Mouse (Mus musculus): ENCODE data around the gene Klrb1.
"Not testable (repeated sequence)": the region's sequence is repeated elsewhere in the genome, so short reads cannot be mapped to it uniquely, and the experiment has no call there.

Gene Klrb1

GRCm38 (mm10) chr6:128722959-128723358 lies at the start of gene Klrb1:
Gene Klrb1, minus strand, starts transcription at chr6:128723059.
- TF ChIP-seq POU5F1 (IDR thresholded peaks at IDR 0.05; ENCODE audit: borderline replicate concordance, low read length) (no peak), CTCF (conservative IDR thresholded peaks at IDR 0.05; ENCODE audit: low read length) (no peak), NANOG (IDR thresholded peaks at IDR 0.05; ENCODE audit: borderline replicate concordance, low read length) (no peak)
- Histone ChIP-seq H3K9me3 (ENCODE audit: low read length) (peaks cover 32% of the 10 kb centered on the region), H3K4me3 (replicated peaks; ENCODE audit: low read length) (no peak within 1 kb of the TSS), H3K36me3 (ENCODE audit: insufficient read depth, low read length) (no peaks in the 10 kb centered on the region), H3K4me1 (replicated peaks; ENCODE audit: low read depth, low read length) (no peaks in the 10 kb centered on the region), H3K27me3 (ENCODE audit: insufficient read depth, low read length) (no peaks in the 10 kb centered on the region)

GRCm38 (mm10) chr6:128769481-128770253 lies 46.8 kb upstream of the Klrb1 start:
- H3K27me3 ChIP-seq (ENCODE audit: insufficient read depth, low read length): no peaks in the 10 kb centered on the region
- no peak overlapping the region for H3K4me3 ChIP-seq (replicated peaks; ENCODE audit: low read length)
- H3K4me1 ChIP-seq (replicated peaks; ENCODE audit: low read depth, low read length): peaks cover 6% of the 10 kb centered on the region
- H3K9me3 ChIP-seq (ENCODE audit: low read length): peaks cover 21% of the 10 kb centered on the region
- no peaks in the 10 kb centered on the region for H3K36me3 ChIP-seq (ENCODE audit: insufficient read depth, low read length)
- TF ChIP-seq POU5F1 (IDR thresholded peaks at IDR 0.05; ENCODE audit: borderline replicate concordance, low read length) (no peak), NANOG (IDR thresholded peaks at IDR 0.05; ENCODE audit: borderline replicate concordance, low read length) (no peak), CTCF (conservative IDR thresholded peaks at IDR 0.05; ENCODE audit: low read length) (no peak)

- Histone ChIP-seq H3K27me3 (ENCODE audit: insufficient read depth, low read length) (no peaks in the 10 kb centered on the region), H3K4me3 (replicated peaks; ENCODE audit: low read length) (no peak overlapping the region), H3K9me3 (ENCODE audit: low read length) (peaks cover 8% of the 10 kb centered on the region), H3K36me3 (ENCODE audit: insufficient read depth, low read length) (no peaks in the 10 kb centered on the region), H3K4me1 (replicated peaks; ENCODE audit: low read depth, low read length) (peaks cover 6% of the 10 kb centered on the region)
- no peak for TF ChIP-seq CTCF (conservative IDR thresholded peaks at IDR 0.05; ENCODE audit: low read length)
- TF ChIP-seq NANOG (IDR thresholded peaks at IDR 0.05; ENCODE audit: borderline replicate concordance, low read length): no peak
- TF ChIP-seq POU5F1 (IDR thresholded peaks at IDR 0.05; ENCODE audit: borderline replicate concordance, low read length): no peak
Observed at GRCm38 (mm10) chr6:128768047-128768446, 45.2 kb upstream of the Klrb1 start.

- peaks cover 14% of the 10 kb centered on the region for H3K9me3 ChIP-seq (ENCODE audit: low read length)
- H3K27me3 ChIP-seq (ENCODE audit: insufficient read depth, low read length); H3K4me3 ChIP-seq (replicated peaks; ENCODE audit: low read length); H3K4me1 ChIP-seq (replicated peaks; ENCODE audit: low read depth, low read length); H3K36me3 ChIP-seq (ENCODE audit: insufficient read depth, low read length): not testable (repeated sequence)
- peak; percentile 46 for TF ChIP-seq CTCF (conservative IDR thresholded peaks at IDR 0.05; ENCODE audit: low read length)
Observed at GRCm38 (mm10) chr6:128766486-128767254, 43.8 kb upstream of the Klrb1 start.

GRCm38 (mm10) chr6:128765211-128765610 lies 42.4 kb upstream of the Klrb1 start:
- TF ChIP-seq POU5F1 (IDR thresholded peaks at IDR 0.05; ENCODE audit: borderline replicate concordance, low read length) (no peak), NANOG (IDR thresholded peaks at IDR 0.05; ENCODE audit: borderline replicate concordance, low read length) (no peak), CTCF (conservative IDR thresholded peaks at IDR 0.05; ENCODE audit: low read length) (no peak)
- H3K4me3 ChIP-seq (replicated peaks; ENCODE audit: low read length): no peak overlapping the region
- H3K36me3 ChIP-seq (ENCODE audit: insufficient read depth, low read length): no peaks in the 10 kb centered on the region
- peaks cover 10% of the 10 kb centered on the region for H3K4me1 ChIP-seq (replicated peaks; ENCODE audit: low read depth, low read length)
- no peaks in the 10 kb centered on the region for H3K27me3 ChIP-seq (ENCODE audit: insufficient read depth, low read length)
- H3K9me3 ChIP-seq (ENCODE audit: low read length): peaks cover 14% of the 10 kb centered on the region

- Histone ChIP-seq H3K9me3 (ENCODE audit: low read length) (peaks cover 14% of the 10 kb centered on the region), H3K27me3 (ENCODE audit: insufficient read depth, low read length) (no peaks in the 10 kb centered on the region), H3K4me3 (replicated peaks; ENCODE audit: low read length) (peak overlapping the region; percentile 49), H3K4me1 (replicated peaks; ENCODE audit: low read depth, low read length) (peaks cover 11% of the 10 kb centered on the region), H3K36me3 (ENCODE audit: insufficient read depth, low read length) (no peaks in the 10 kb centered on the region)
- TF ChIP-seq POU5F1 (IDR thresholded peaks at IDR 0.05; ENCODE audit: borderline replicate concordance, low read length): no peak
- TF ChIP-seq NANOG (IDR thresholded peaks at IDR 0.05; ENCODE audit: borderline replicate concordance, low read length): no peak
- TF ChIP-seq CTCF (conservative IDR thresholded peaks at IDR 0.05; ENCODE audit: low read length): no peak
Observed at GRCm38 (mm10) chr6:128764598-128764997, 41.7 kb upstream of the Klrb1 start.

- Histone ChIP-seq H3K4me3 (replicated peaks; ENCODE audit: low read length) (peak overlapping the region; percentile 67), H3K9me3 (ENCODE audit: low read length) (peaks cover 14% of the 10 kb centered on the region), H3K36me3 (ENCODE audit: insufficient read depth, low read length) (no peaks in the 10 kb centered on the region), H3K27me3 (ENCODE audit: insufficient read depth, low read length) (no peaks in the 10 kb centered on the region), H3K4me1 (replicated peaks; ENCODE audit: low read depth, low read length) (peaks cover 15% of the 10 kb centered on the region)
- TF ChIP-seq NANOG (IDR thresholded peaks at IDR 0.05; ENCODE audit: borderline replicate concordance, low read length) (no peak), CTCF (conservative IDR thresholded peaks at IDR 0.05; ENCODE audit: low read length) (peak; percentile 48)
Observed at GRCm38 (mm10) chr6:128763736-128764523, 41.1 kb upstream of the Klrb1 start.

- Histone ChIP-seq H3K9me3 (ENCODE audit: low read length) (peaks cover 14% of the 10 kb centered on the region), H3K4me1 (replicated peaks; ENCODE audit: low read depth, low read length) (peaks cover 17% of the 10 kb centered on the region), H3K4me3 (replicated peaks; ENCODE audit: low read length) (peak overlapping the region; percentile 67)
- not testable (repeated sequence) for H3K27me3 ChIP-seq (ENCODE audit: insufficient read depth, low read length); H3K36me3 ChIP-seq (ENCODE audit: insufficient read depth, low read length)
Observed at GRCm38 (mm10) chr6:128762892-128763670, 40.2 kb upstream of the Klrb1 start.

Data from E14TG2a.4 (cell line).